Mouse (Mus musculus) CH12.LX (cell line): ENCODE measurements at regions not wholly inside any gene's neighbourhood (a gene's known extent, or its start where the extent isn't known, plus 50 kb on each side); places are given as distances from the start of the nearest gene placed in this dataset.

Experiments
- DNase-seq: peaks from one replicate; pipeline ENCODE4 v3.0.0-alpha.2; 2013; ENCODE audit errors: extremely low read depth
- H3K27ac ChIP-seq: 2 replicates; pipeline ENCODE4 v1.5.1; 2012; ENCODE audit warnings: low read depth, mild to moderate bottlenecking, control low read depth, moderate library complexity; ENCODE audit not compliant: insufficient read depth
- H3K27me3 ChIP-seq: replicated peaks from 2 replicates; pipeline ENCODE3; 2012; ENCODE audit warnings: inconsistent platforms
- H3K36me3 ChIP-seq, 2 experiments: replicated peaks in 1 of 2; 2 replicates each; pipeline versions ENCODE3 to v1.6.1; 2012; ENCODE audit warnings: inconsistent platforms in 1 of 2, low read length in 1 of 2, mild to moderate bottlenecking in 1 of 2, mixed read lengths in 1 of 2, moderate library complexity in 1 of 2; ENCODE audit not compliant: control insufficient read depth in 1 of 2, insufficient read depth in 1 of 2
- H3K4me1 ChIP-seq, 2 experiments: 2 replicates each; pipeline ENCODE4 v1.6.1; 2012; ENCODE audit warnings: inconsistent platforms in 1 of 2, moderate library complexity in 1 of 2; ENCODE audit not compliant: insufficient read depth in 2 of 2, control insufficient read depth in 1 of 2
- H3K4me2 ChIP-seq: 2 replicates; pipeline ENCODE4 v1.6.1; 2012; ENCODE audit warnings: low read depth, mild to moderate bottlenecking, control low read depth; ENCODE audit not compliant: poor library complexity, insufficient read depth, severe bottlenecking
- H3K4me3 ChIP-seq, 3 experiments: fragments of 150-350 bp in 1 of 3; sonication (generic) in 1 of 3; replicated peaks in 1 of 3; 2 replicates each; pipeline versions ENCODE3 to v1.5.1; 2011 to 2012; ENCODE audit warnings: low read depth in 2 of 3, low read length in 2 of 3, mild to moderate bottlenecking in 2 of 3, moderate library complexity in 2 of 3, control low read depth in 1 of 3, improper control_type of control experiment in 1 of 3, inconsistent platforms in 1 of 3, mixed read lengths in 1 of 3; ENCODE audit not compliant: poor library complexity in 1 of 3
- H3K79me2 ChIP-seq: replicated peaks from 2 replicates; pipeline ENCODE4 v1.6.1; 2012; ENCODE audit warnings: mild to moderate bottlenecking, moderate library complexity; ENCODE audit not compliant: control insufficient read depth, poor library complexity, insufficient read depth, severe bottlenecking; ENCODE audit errors: extremely low read depth
- H3K9ac ChIP-seq: 2 replicates; pipeline ENCODE4 v1.6.1; 2012; ENCODE audit warnings: low read depth, mild to moderate bottlenecking, control low read depth, moderate library complexity; ENCODE audit not compliant: insufficient read depth
- H3K9me3 ChIP-seq: replicated peaks from 2 replicates; pipeline ENCODE3; 2012; ENCODE audit warnings: low read length, inconsistent platforms, mixed read lengths
- BHLHE40 ChIP-seq: IDR thresholded peaks from 2 replicates; pipeline ENCODE4 v1.6.1; 2011; ENCODE audit warnings: mild to moderate bottlenecking, low read depth, low read length, improper control_type of control experiment
- CHD1 ChIP-seq: IDR thresholded peaks from 2 replicates; pipeline ENCODE4 v1.6.1; 2012; ENCODE audit warnings: low read depth, low read length, improper control_type of control experiment, inconsistent platforms
- CTCF ChIP-seq, 2 experiments: IDR thresholded peaks in 1 of 2; conservative IDR thresholded peaks in 1 of 2; 2 replicates each; pipeline ENCODE4 v1.5.1; 2011 to 2012; ENCODE audit warnings: low read depth in 2 of 2, low read length in 2 of 2, improper control_type of control experiment in 1 of 2, inconsistent platforms in 1 of 2, mild to moderate bottlenecking in 1 of 2, moderate library complexity in 1 of 2
- ELF1 ChIP-seq: IDR thresholded peaks from 2 replicates; pipeline ENCODE4 v1.6.1; 2014; ENCODE audit warnings: low read depth, mild to moderate bottlenecking, inconsistent platforms, low read length, improper control_type of control experiment
- EP300 ChIP-seq: IDR thresholded peaks from 2 replicates; pipeline ENCODE4 v1.6.1; 2011; ENCODE audit warnings: low read length, improper control_type of control experiment
- ETS1 ChIP-seq: conservative IDR thresholded peaks from 2 replicates; pipeline ENCODE4 v1.6.1; 2012; ENCODE audit warnings: low read depth, mild to moderate bottlenecking, inconsistent platforms, low read length, improper control_type of control experiment, moderate library complexity
- HCFC1 ChIP-seq: IDR thresholded peaks from 2 replicates; pipeline ENCODE4 v1.6.1; 2012; ENCODE audit warnings: low read depth, mild to moderate bottlenecking, inconsistent platforms, low read length, improper control_type of control experiment
- IRF4 ChIP-seq: IDR thresholded peaks from 2 replicates; pipeline ENCODE4 v1.6.1; 2014; ENCODE audit warnings: low read depth, mild to moderate bottlenecking, inconsistent platforms, low read length, improper control_type of control experiment
- JUN ChIP-seq: IDR thresholded peaks from 2 replicates; pipeline ENCODE4 v1.6.1; 2011; ENCODE audit warnings: low read depth, mild to moderate bottlenecking, low read length, improper control_type of control experiment, moderate library complexity; ENCODE audit not compliant: insufficient read depth
- MAX ChIP-seq: IDR thresholded peaks from 2 replicates; pipeline ENCODE4 v1.6.1; 2011; ENCODE audit warnings: low read length, improper control_type of control experiment
- MAZ ChIP-seq: IDR thresholded peaks from 2 replicates; pipeline ENCODE4 v1.6.1; 2012; ENCODE audit warnings: low read depth, mild to moderate bottlenecking, inconsistent platforms, low read length, improper control_type of control experiment, moderate library complexity
- MYC ChIP-seq: IDR thresholded peaks from 2 replicates; pipeline ENCODE4 v1.6.1; 2011; ENCODE audit warnings: low read depth, mild to moderate bottlenecking, improper control_type of control experiment, low read length
- NELFE ChIP-seq: IDR thresholded peaks from 2 replicates; pipeline ENCODE4 v1.6.1; 2011; ENCODE audit warnings: low read depth, low read length, improper control_type of control experiment
- POLR2A ChIP-seq: IDR thresholded peaks from 2 replicates; pipeline ENCODE4 v1.6.1; 2011; ENCODE audit warnings: low read depth, mild to moderate bottlenecking, improper control_type of control experiment, low read length
- POLR2AphosphoS2 ChIP-seq: IDR thresholded peaks from 2 replicates; pipeline ENCODE4 v1.6.1; 2011; ENCODE audit warnings: low read depth, low read length, improper control_type of control experiment
- RAD21 ChIP-seq: IDR thresholded peaks from 2 replicates; pipeline ENCODE4 v1.6.1; 2011; ENCODE audit warnings: low read depth, mild to moderate bottlenecking, low read length, improper control_type of control experiment, moderate library complexity
- SMC3 ChIP-seq: IDR thresholded peaks from 2 replicates; pipeline ENCODE4 v1.6.1; 2011; ENCODE audit warnings: low read depth, low read length, improper control_type of control experiment
- TBP ChIP-seq: conservative IDR thresholded peaks from 2 replicates; pipeline ENCODE4 v1.6.1; 2011; ENCODE audit warnings: low read depth, low read length, improper control_type of control experiment
- ZMIZ1 ChIP-seq: IDR thresholded peaks from 2 replicates; pipeline ENCODE4 v1.6.1; 2012; ENCODE audit warnings: low read depth, mild to moderate bottlenecking, inconsistent platforms, low read length, improper control_type of control experiment
- dilution Hi-C: fragments of 300-500 bp; cut with MboI; formaldehyde crosslinking; loops from 2 replicates; pipeline ENCODE4 v1.14.3; 2020; ENCODE audit warnings: low sequenced_read_pairs; ENCODE audit not compliant: extremely low pct_unique_long_range_greater_than_20kb, extremely low pct_ligation_motif_present
- in situ Hi-C: fragments of 300-500 bp; cut with MboI; formaldehyde crosslinking; loops from 3 replicates; pipeline ENCODE4 v1.14.3; 2019; ENCODE audit warnings: low sequenced_read_pairs, low pct_ligation_motif_present, low pct_unique_long_range_greater_than_20kb, mixed read lengths

GRCm38 (mm10) chr3:157787559-157788256 is 137.2 kb downstream of the Cth start:
- Histone ChIP-seq H3K79me2 (no peaks in the 10 kb centered on the region), H3K4me3 (no peak overlapping the region), H3K4me1 (peaks cover 5 to 9% of the 10 kb centered on the region in 2 experiments), H3K27ac (no peak overlapping the region), H3K36me3 (no peaks in the 10 kb centered on the region), H3K9me3 (no peaks in the 10 kb centered on the region), H3K9ac (no peak overlapping the region), H3K27me3 (no peaks in the 10 kb centered on the region), H3K4me2 (no peak overlapping the region)
- no peak for DNase-seq
- dilution Hi-C loops: no loop called here
- in situ Hi-C loops: no loop called here
- TF ChIP-seq MAX (no peak), TBP (no peak), CTCF (conservative IDR thresholded peaks at IDR 0.05 in 1 of 2, IDR thresholded peaks at IDR 0.05 in 1 of 2; ENCODE audit: low read depth in 2 of 2, low read length in 2 of 2) (no peak), POLR2AphosphoS2 (no peak), MAZ (no peak), BHLHE40 (no peak), ELF1 (no peak), HCFC1 (no peak)

DNA sequence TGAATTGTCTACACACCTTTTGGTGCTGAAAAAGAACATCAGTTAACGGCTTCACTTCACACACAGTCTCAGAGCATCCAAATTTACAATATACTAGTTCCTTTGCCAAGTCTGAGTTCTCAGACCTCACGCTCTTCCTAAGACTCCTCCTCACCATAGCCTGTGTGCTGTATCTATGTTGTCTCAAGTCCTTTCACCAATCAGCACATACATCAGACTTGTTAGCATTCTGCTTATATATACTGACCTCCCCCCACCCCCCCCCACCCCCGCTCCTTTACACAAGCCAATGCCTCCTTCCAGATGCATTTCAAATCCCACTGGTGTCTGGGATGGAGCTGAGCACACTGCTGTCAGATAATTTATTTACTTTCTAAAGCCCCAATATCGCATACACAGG is 143.8 kb downstream of the Cth start:
- dilution Hi-C loops: no loop called here
- H3K27ac ChIP-seq: no peak overlapping the region

GRCm38 (mm10) chr3:157777779-157778178 is 147.1 kb downstream of the Cth start:
- Histone ChIP-seq H3K27ac (no peak overlapping the region), H3K4me1 (peaks cover under 1 to 2% of the 10 kb centered on the region in 2 experiments; a peak in 1 of 4 replicates), H3K27me3 (no peaks in the 10 kb centered on the region), H3K4me3 (peak overlapping the region in 2 of 3 experiments; percentile 31 to 42), H3K9ac (peak overlapping the region; percentile 13; the same call in 1 of the 2 replicates), H3K4me2 (no peak overlapping the region; the same call in 1 of the 2 replicates), H3K79me2 (no peaks in the 10 kb centered on the region), H3K9me3 (no peaks in the 10 kb centered on the region), H3K36me3 (no peaks in the 10 kb centered on the region)
- DNase-seq: no peak
- dilution Hi-C loops (no loop called here), in situ Hi-C loops (no loop called here)
- TF ChIP-seq ETS1: peak; percentile 98
- peak; percentile 24; the same call in 1 of the 2 replicates for TF ChIP-seq IRF4
- TF ChIP-seq MYC: no peak
- TF ChIP-seq EP300: no peak

More for the DNA sequence above, 143.8 kb downstream of the Cth start:
- Histone ChIP-seq H3K79me2 (no peaks in the 10 kb centered on the region), H3K4me3 (no peak overlapping the region), H3K4me1 (peaks cover 2% of the 10 kb centered on the region in 2 experiments; a peak in 1 of 4 replicates), H3K4me2 (no peak overlapping the region), H3K36me3 (no peaks in the 10 kb centered on the region), H3K9me3 (no peaks in the 10 kb centered on the region), H3K27me3 (no peaks in the 10 kb centered on the region), H3K9ac (no peak overlapping the region)
- DNase-seq: no peak
- in situ Hi-C loops: no loop called here
- no peak for TF ChIP-seq CTCF (conservative IDR thresholded peaks at IDR 0.05 in 1 of 2, IDR thresholded peaks at IDR 0.05 in 1 of 2; ENCODE audit: low read depth in 2 of 2, low read length in 2 of 2)
- TF ChIP-seq ELF1: no peak
- TF ChIP-seq POLR2A: no peak
- TF ChIP-seq ETS1: no peak
- TF ChIP-seq RAD21: no peak
- TF ChIP-seq ZMIZ1: no peak
- TF ChIP-seq JUN: no peak
- no peak for TF ChIP-seq MAX
- no peak for TF ChIP-seq IRF4
- TF ChIP-seq TBP: no peak
- TF ChIP-seq SMC3: no peak
- TF ChIP-seq CHD1: no peak
- no peak for TF ChIP-seq POLR2AphosphoS2
- no peak for TF ChIP-seq NELFE
